Mouse (Mus musculus): ENCODE measurements around the gene Acacb. TPM values are rescaled to one million over a fixed set of nuclear protein-coding genes. Genes with fewer than 3 reads are reported as not detected.

Acacb gene
- total RNA-seq, 2 experiments from 2014 or later: 177 to 191 TPM

GRCm38 (mm10) chr5:114261494-114261893, 115.2 kb downstream of the Acacb start:
- TF ChIP-seq CTCF (IDR thresholded peaks at IDR 0.05): no peak
- no peak overlapping the region for H3K4me3 ChIP-seq
- intact Hi-C loops (cut with DNase I): no loop called here
- no peak for DNase-seq
- H3K27ac ChIP-seq: no peak overlapping the region

- no peak for DNase-seq
- H3K27ac ChIP-seq: no peak overlapping the region
- no peak overlapping the region for H3K4me3 ChIP-seq
- intact Hi-C loops (cut with DNase I): no loop called here
- TF ChIP-seq CTCF (IDR thresholded peaks at IDR 0.05): no peak
Observed at GRCm38 (mm10) chr5:114264030-114264459, 117.7 kb downstream of the Acacb start.

GRCm38 (mm10) chr5:114264791-114265190, 118.5 kb downstream of the Acacb start:
- intact Hi-C loops (cut with DNase I): no loop called here
- no peak overlapping the region for H3K4me3 ChIP-seq
- no peak for DNase-seq
- no peak for TF ChIP-seq CTCF (IDR thresholded peaks at IDR 0.05)
- no peak overlapping the region for H3K27ac ChIP-seq

- DNase-seq: peak; percentile 40
- no peak overlapping the region for H3K4me3 ChIP-seq
- no peak for TF ChIP-seq CTCF (IDR thresholded peaks at IDR 0.05)
- H3K27ac ChIP-seq: no peak overlapping the region
- intact Hi-C loops (cut with DNase I): no loop called here
Observed at GRCm38 (mm10) chr5:114268646-114269045, 122.3 kb downstream of the Acacb start.

GRCm38 (mm10) chr5:114269499-114269898, 123.2 kb downstream of the Acacb start:
- no peak overlapping the region for H3K27ac ChIP-seq
- intact Hi-C loops (cut with DNase I): no loop called here
- DNase-seq: no peak
- H3K4me3 ChIP-seq: no peak overlapping the region
- no peak for TF ChIP-seq CTCF (IDR thresholded peaks at IDR 0.05)

- no peak for DNase-seq
- Histone ChIP-seq H3K27ac (no peak overlapping the region), H3K4me3 (no peak overlapping the region)
- intact Hi-C loops (cut with DNase I): no loop called here
- TF ChIP-seq CTCF (IDR thresholded peaks at IDR 0.05): no peak
Observed at GRCm38 (mm10) chr5:114269984-114270383, 123.6 kb downstream of the Acacb start.

- Histone ChIP-seq H3K27ac (no peak within 1 kb of the TSS), H3K4me3 (peak within 1 kb of the TSS; percentile 33)
- intact Hi-C loops (cut with DNase I): no loop called here
- TF ChIP-seq CTCF (IDR thresholded peaks at IDR 0.05): no peak
- no peak for DNase-seq
Observed at GRCm38 (mm10) chr5:114273693-114274402, 127.5 kb downstream of the Acacb start, which contains the start of gene Foxn4. Foxn4 (minus strand) TSS chr5:114273807.

- Histone ChIP-seq H3K4me3 (no peak overlapping the region), H3K27ac (no peak overlapping the region)
- DNase-seq: no peak
- no peak for TF ChIP-seq CTCF (IDR thresholded peaks at IDR 0.05)
- intact Hi-C loops (cut with DNase I): no loop called here
Observed at GRCm38 (mm10) chr5:114275339-114275738, 129.0 kb downstream of the Acacb start.

- no peak overlapping the region for H3K4me3 ChIP-seq
- intact Hi-C loops (cut with DNase I): no loop called here
- TF ChIP-seq CTCF (IDR thresholded peaks at IDR 0.05): no peak
- no peak overlapping the region for H3K27ac ChIP-seq
- DNase-seq: no peak
Observed at GRCm38 (mm10) chr5:114275991-114276390, 129.7 kb downstream of the Acacb start.

- intact Hi-C loops (cut with DNase I): no loop called here
- no peak overlapping the region for H3K4me3 ChIP-seq
- no peak for DNase-seq
- H3K27ac ChIP-seq: no peak overlapping the region
- no peak for TF ChIP-seq CTCF (IDR thresholded peaks at IDR 0.05)
Observed at GRCm38 (mm10) chr5:114279382-114280143, 133.2 kb downstream of the Acacb start.

GRCm38 (mm10) chr5:114282346-114282745, 136.0 kb downstream of the Acacb start:
- no peak for TF ChIP-seq CTCF (IDR thresholded peaks at IDR 0.05)
- H3K27ac ChIP-seq: no peak overlapping the region
- no peak for DNase-seq
- intact Hi-C loops (cut with DNase I): no loop called here
- H3K4me3 ChIP-seq: no peak overlapping the region

- H3K4me3 ChIP-seq: no peak overlapping the region
- no peak for TF ChIP-seq CTCF (IDR thresholded peaks at IDR 0.05)
- intact Hi-C loops (cut with DNase I): no loop called here
- H3K27ac ChIP-seq: no peak overlapping the region
- no peak for DNase-seq
Observed at GRCm38 (mm10) chr5:114284604-114285397, 138.5 kb downstream of the Acacb start.

GRCm38 (mm10) chr5:114285398-114285700, 139.0 kb downstream of the Acacb start:
- DNase-seq: no peak
- intact Hi-C loops (cut with DNase I): no loop called here
- no peak for TF ChIP-seq CTCF (IDR thresholded peaks at IDR 0.05)
- Histone ChIP-seq H3K27ac (no peak overlapping the region), H3K4me3 (no peak overlapping the region)
